Mouse (Mus musculus) heart, adult 18-20 months (tissue): ENCODE results near the gene Rapgefl1. TPM values are rescaled to one million over a fixed set of nuclear protein-coding genes. Genes with fewer than 3 reads are reported as not detected.

Experiments
- DNase-seq, 2 experiments: peaks; one replicate each; pipeline ENCODE4 v3.0.0; 2021 to 2022; ENCODE audit warnings: mixed read lengths in 1 of 2
- long read RNA-seq, 2 experiments: library from polyadenylated mRNA; stranded (forward); transcript quantifications; one replicate each; pipeline ENCODE4 v2.0.0; 2021
- total RNA-seq, 2 experiments: library from RNA; stranded (reverse); gene quantifications; 2 replicates each; pipeline ENCODE4 v1.2.3; 2021

The Rapgefl1 gene
- under 1 TPM; 0.72 to 0.82 TPM for total RNA-seq
- long read RNA-seq, experiment 1 = 0 reads
- long read RNA-seq, experiment 2 = 0 reads

GRCm38 (mm10) chr11:98836651-98837141 lies at the start of gene Rapgefl1:
Rapgefl1 (plus strand) TSS chr11:98836785.
- DNase-seq = peak; percentile 80 to 89

DNA sequence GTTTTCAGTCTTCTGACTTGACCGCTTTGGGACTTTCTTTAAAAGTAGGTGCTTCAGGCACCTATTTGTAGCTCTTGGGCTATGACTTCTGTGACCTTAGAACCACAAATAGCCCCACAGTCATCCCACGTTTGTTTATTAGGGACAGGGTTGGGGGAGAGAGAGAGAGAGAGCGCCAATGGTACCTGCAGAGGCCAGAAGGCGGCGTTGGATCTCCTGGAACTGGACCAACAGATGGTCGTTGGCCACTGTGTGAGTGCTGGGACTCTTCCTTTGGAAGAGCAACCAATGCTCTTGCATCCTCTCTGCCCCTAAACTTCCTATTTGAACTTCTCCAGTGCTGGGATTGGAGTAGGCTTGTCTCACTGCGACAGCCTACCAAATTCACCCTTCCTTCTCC lies 49.4 kb upstream of the Rapgefl1 start:
- DNase-seq = no peak

DNA sequence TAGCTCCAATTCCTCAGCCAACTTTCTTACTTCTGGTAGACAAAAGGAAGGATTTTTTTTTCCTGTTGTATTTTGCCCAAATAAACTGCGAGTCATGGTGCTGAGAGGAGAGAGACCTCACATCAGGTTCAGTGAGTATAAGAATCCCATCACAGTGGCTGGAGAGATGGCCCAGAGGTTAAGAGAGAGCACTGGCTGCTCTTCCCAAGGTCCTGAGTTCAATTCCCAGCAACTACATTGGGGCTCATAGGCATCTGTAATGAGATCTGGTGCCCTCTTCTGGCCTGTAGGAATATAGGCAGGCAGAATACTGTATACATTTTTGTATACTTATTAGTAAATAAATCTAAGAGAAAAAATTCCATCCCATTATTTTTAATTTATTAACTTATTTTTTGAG lies 48.9 kb upstream of the Rapgefl1 start:
- DNase-seq = no peak

DNA sequence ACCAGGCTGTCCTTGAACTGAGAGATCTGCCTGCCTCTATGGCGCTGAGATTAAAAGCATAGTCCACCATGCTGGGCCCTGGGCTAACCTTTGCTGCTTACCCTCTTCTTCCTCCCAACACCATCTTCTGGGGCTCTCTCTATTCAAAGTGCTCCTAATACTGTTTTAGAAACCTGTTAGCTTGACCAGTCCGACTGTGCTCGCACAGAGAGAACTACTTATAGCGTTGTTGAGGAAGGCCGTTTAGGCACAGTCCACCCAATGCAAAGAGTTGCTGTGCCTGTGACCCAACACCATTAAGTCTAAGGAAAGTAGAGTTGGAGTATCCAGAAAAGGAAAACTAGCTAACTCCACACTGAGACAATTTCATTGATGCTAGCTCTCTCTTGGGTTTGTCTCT lies 48.4 kb upstream of the Rapgefl1 start:
- DNase-seq = peak in 1 of 2 experiments; percentile 51

DNA sequence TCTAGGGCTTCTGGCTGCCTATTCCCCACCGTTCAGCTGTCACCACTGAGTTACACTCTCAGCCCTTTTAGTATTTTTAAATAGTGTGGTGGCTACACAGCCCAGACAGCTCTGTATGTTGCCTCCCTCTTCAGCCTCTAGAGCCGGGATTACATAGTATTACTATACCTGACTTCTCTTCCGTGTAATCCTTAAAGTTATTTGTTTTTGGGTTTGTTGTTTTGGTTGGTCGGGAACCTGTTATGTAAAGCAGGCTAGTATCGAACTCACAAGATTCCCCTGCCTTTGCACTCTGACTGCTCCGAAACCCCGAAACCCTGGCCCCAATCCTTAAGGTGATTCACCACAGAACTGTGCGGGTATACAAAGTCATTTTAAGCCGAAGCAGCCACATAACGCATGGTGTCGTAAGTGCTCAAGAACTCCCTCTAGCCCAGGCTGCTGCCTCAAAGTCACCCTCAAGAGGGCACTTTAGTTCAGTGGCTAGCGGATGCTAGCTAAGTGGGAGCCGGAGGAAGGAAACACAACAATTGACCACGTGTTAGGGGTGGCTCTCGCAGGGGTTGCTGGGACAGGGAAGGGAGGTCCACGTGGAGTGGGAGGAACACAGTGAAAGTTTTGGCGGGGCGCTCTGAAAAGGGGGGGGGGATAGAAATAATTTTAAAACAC lies 47.9 kb upstream of the Rapgefl1 start:
- DNase-seq = peak; percentile 95 to 97

- DNase-seq = no peak
These were observed 47.3 kb upstream of the Rapgefl1 start for GRCm38 (mm10) chr11:98789219-98789807.

- no peak for DNase-seq
These were observed 46.8 kb upstream of the Rapgefl1 start for GRCm38 (mm10) chr11:98789824-98790223.

DNA sequence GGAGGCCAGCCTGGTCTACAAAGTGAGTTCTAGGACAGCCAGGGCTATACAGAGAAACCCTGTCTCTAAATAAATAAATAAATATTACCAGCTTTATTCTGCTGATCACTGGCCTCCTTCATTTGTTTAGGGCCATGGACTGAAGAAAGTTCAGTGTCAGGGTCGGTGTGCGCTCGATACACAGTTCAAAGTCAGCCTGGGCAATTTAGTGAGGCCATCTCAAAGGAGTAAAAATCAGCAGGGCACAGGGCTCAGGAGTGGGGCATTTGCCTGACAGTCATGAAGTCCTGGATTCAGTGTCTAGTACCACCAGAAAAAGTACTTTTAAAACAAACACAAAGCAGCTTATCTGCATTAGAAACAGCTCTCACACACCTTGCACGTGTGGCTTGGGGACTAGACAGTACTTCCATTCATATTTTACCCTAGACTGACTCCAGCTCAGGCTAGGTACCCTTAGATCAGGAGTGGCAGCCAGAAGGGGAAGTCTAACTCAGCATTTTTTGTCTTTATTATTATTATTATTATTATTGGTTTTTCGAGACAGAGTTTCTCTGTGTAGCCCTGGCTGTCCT lies 45.9 kb upstream of the Rapgefl1 start:
- DNase-seq = no peak

GRCm38 (mm10) chr11:98791448-98791847 lies 45.1 kb upstream of the Rapgefl1 start:
- no peak for DNase-seq

GRCm38 (mm10) chr11:98792081-98792480 lies 44.5 kb upstream of the Rapgefl1 start:
- DNase-seq = no peak

GRCm38 (mm10) chr11:98794469-98795014 lies 42.0 kb upstream of the Rapgefl1 start:
- DNase-seq = peak; percentile 83 to 88

GRCm38 (mm10) chr11:98795015-98795713 lies 41.4 kb upstream of the Rapgefl1 start, which contains the start of gene Msl1:
Msl1 (plus strand) TSS chr11:98795516.
- peak; percentile 88 to 94 for DNase-seq

DNA sequence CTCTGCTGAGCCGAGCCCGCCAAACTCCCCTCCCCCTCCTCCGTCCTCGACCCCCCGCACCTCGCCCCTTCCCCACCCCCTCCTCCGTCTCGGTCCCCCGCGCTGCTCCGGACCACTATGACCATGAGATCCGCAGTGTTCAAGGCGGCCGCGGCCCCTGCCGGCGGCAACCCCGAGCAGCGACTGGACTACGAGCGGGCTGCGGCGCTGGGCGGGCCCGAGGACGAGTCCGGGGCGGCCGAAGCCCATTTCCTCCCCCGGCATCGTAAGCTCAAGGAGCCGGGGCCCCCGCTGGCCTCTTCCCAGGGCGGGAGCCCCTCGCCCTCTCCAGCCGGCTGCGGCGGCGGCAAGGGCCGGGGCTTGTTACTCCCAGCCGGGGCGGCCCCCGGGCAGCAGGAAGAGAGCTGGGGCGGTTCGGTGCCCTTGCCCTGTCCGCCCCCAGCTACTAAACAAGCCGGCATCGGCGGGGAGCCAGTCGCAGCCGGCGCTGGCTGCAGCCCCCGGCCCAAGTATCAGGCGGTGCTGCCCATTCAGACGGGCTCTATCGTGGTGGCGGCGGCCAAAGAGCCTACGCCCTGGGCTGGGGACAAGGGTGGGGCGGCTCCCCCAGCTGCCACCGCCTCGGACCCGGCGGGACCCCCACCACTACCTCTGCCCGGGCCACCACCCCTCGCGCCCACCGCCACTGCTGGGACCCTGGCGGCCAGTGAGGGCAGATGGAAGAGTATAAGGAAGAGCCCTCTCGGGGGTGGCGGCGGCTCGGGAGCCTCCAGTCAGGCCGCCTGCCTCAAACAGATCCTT lies 40.7 kb upstream of the Rapgefl1 start:
- peak; percentile 56 to 63 for DNase-seq

GRCm38 (mm10) chr11:98796515-98797216 lies 39.9 kb upstream of the Rapgefl1 start:
- peak; percentile 62 to 75 for DNase-seq

GRCm38 (mm10) chr11:98797306-98797705 lies 39.3 kb upstream of the Rapgefl1 start:
- DNase-seq = peak in 1 of 2 experiments; percentile 55

DNA sequence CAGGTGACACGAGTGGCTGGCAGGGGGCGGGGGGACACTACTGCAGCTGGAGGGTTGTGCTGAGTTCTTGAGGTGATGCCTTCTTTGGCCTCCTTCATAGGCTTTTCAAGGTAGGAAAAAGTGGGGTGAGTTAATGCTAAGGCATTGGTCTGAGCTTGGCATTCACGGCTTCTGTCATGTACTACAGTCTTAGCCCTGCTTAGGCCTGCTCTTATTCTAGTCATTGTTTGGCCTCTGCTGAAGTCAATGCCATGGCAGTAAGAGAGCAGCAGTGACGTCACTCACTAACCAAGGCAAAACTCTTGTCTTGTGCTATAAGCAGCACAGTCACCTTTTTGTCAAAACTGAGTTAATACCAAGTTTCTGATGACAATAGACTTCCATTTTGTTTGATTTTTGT lies 38.7 kb upstream of the Rapgefl1 start:
- peak in 1 of 2 experiments; percentile 23 for DNase-seq

GRCm38 (mm10) chr11:98804605-98805004 lies 32.0 kb upstream of the Rapgefl1 start, which contains the start of gene Casc3:
Casc3 (plus strand) TSS chr11:98804905.
- no peak for DNase-seq

GRCm38 (mm10) chr11:98808417-98808816 lies 28.2 kb upstream of the Rapgefl1 start:
- DNase-seq = no peak

DNA sequence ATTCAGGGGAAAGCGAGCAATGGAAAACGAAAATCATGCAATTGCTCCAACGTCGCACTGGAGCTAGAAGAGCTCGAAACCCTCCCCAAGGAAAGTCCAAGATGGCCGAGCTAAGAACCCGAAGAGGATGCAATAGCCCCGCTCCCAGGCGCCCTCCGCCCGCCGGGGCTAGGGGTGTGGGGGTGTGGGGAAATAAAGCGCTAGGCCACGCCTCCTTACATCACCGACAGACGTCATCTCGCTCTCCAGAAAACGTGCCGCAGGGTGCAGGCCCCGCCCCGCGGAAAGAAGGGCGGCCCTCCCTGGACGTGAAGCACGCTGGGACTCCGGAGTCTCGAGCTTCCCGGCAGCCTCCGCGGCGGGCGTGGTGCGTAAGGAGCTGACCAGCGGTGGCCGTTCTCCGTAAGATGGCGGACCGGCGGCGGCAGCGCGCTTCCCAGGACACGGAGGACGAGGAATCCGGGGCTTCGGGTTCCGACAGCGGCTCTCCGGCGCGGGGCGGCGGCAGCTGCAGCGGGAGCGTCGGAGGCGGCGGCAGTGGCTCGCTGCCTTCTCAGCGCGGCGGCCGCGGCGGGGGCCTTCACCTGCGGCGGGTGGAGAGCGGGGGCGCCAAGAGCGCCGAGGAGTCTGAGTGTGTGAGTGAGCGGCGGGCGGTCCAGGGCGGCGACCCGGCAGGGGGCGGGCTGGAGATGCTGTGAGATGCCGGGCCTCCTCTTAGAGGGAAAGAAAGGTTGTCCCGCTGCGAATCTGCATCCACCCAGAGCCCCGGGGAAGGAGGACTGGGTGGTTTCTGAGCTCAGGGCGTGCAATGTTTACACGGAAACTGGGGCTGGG lies 26.9 kb upstream of the Rapgefl1 start:
- DNase-seq = peak; percentile 98 to 99

GRCm38 (mm10) chr11:98810686-98811085 lies 25.9 kb upstream of the Rapgefl1 start:
- DNase-seq = no peak
